Mouse (Mus musculus): ENCODE measurements at regions not wholly inside any gene's neighbourhood (a gene's known extent, or its start where the extent isn't known, plus 50 kb on each side); places are given as distances from the start of the nearest gene placed in this dataset.

- DNase-seq: peak; percentile 45
These were observed 64.6 kb downstream of the Htr5a start for GRCm38 (mm10) chr5:27906550-27906949.

GRCm38 (mm10) chr5:27908329-27908960 lies 66.5 kb downstream of the Htr5a start:
- no peak for DNase-seq
